Mouse (Mus musculus): ENCODE results near the gene Cyp2t4. TPM values are rescaled to one million over a fixed set of nuclear protein-coding genes. Genes with fewer than 3 reads are reported as not detected.

The Cyp2t4 gene
- polyA plus RNA-seq, 1 experiment from 2014 or later = not detected

GRCm38 (mm10) chr7:27192434-27192833 lies 38.9 kb downstream of the Cyp2t4 start:
- WGBS = 96% methylated on average over 5 of the region's 5 CpGs
- no peak overlapping the region for H3K9ac ChIP-seq (replicated peaks; ENCODE audit: low read length)
- peaks cover 32% of the 10 kb centered on the region for H3K36me3 ChIP-seq (replicated peaks; ENCODE audit: control insufficient read depth, insufficient read depth, low read depth, low read length)
- H3K4me3 ChIP-seq (ENCODE audit: low read depth, low read length) = no peak overlapping the region
- no peak overlapping the region for H3K4me2 ChIP-seq (ENCODE audit: low read depth, low read length)
- no peaks in the 10 kb centered on the region for H3K9me3 ChIP-seq (replicated peaks; ENCODE audit: control insufficient read depth, low read length)
- DNase-seq (ENCODE audit: low spot score) (no peak), ATAC-seq (replicated peaks; ENCODE audit: insufficient number of reproducible peaks, low FRiP score, low TSS enrichment, low read depth) (no peak)
- H3K27me3 ChIP-seq (ENCODE audit: control insufficient read depth, insufficient read depth, low read length) = no peaks in the 10 kb centered on the region
- H3K27ac ChIP-seq (replicated peaks; ENCODE audit: low read depth, low read length) = 0 out of 2 replicates have a peak overlapping the region, but pooled peaks have one; percentile 8
- H3K4me1 ChIP-seq (ENCODE audit: control insufficient read depth, insufficient read depth, low read length) = 0 out of 2 replicates have a peak, but pooled peaks cover 3% of the 10 kb centered on the region

- Histone ChIP-seq H3K36me3 (replicated peaks; ENCODE audit: control insufficient read depth, insufficient read depth, low read depth, low read length) (peaks cover 32% of the 10 kb centered on the region), H3K4me2 (ENCODE audit: low read depth, low read length) (no peak overlapping the region; the same call in 1 of the 2 replicates), H3K9me3 (replicated peaks; ENCODE audit: control insufficient read depth, low read length) (no peaks in the 10 kb centered on the region), H3K4me1 (ENCODE audit: control insufficient read depth, insufficient read depth, low read length) (0 out of 2 replicates have a peak, but pooled peaks cover 3% of the 10 kb centered on the region), H3K9ac (replicated peaks; ENCODE audit: low read length) (no peak overlapping the region), H3K27ac (replicated peaks; ENCODE audit: low read depth, low read length) (no peak overlapping the region), H3K4me3 (ENCODE audit: low read depth, low read length) (no peak overlapping the region), H3K27me3 (ENCODE audit: control insufficient read depth, insufficient read depth, low read length) (no peaks in the 10 kb centered on the region)
- DNase-seq (ENCODE audit: low spot score) (no peak), ATAC-seq (replicated peaks; ENCODE audit: insufficient number of reproducible peaks, low FRiP score, low TSS enrichment, low read depth) (no peak)
- 82% methylated on average over 4 of the region's 4 CpGs for WGBS
Measured at GRCm38 (mm10) chr7:27193731-27194130, 40.2 kb downstream of the Cyp2t4 start.

- 1% methylated on average over 64 of the region's 64 CpGs for WGBS
- Histone ChIP-seq H3K36me3 (replicated peaks; ENCODE audit: control insufficient read depth, insufficient read depth, low read depth, low read length) (peaks cover 21% of the 10 kb centered on the region), H3K9ac (replicated peaks; ENCODE audit: low read length) (peak within 1 kb of the TSS; percentile 89), H3K4me2 (ENCODE audit: low read depth, low read length) (peak within 1 kb of the TSS; percentile 86), H3K4me1 (ENCODE audit: control insufficient read depth, insufficient read depth, low read length) (0 out of 2 replicates have a peak, but pooled peaks cover 3% of the 10 kb centered on the region), H3K9me3 (replicated peaks; ENCODE audit: control insufficient read depth, low read length) (no peaks in the 10 kb centered on the region), H3K4me3 (ENCODE audit: low read depth, low read length) (peak within 1 kb of the TSS; percentile 81), H3K27me3 (ENCODE audit: control insufficient read depth, insufficient read depth, low read length) (no peaks in the 10 kb centered on the region), H3K27ac (replicated peaks; ENCODE audit: low read depth, low read length) (peak within 1 kb of the TSS; percentile 97)
- DNase-seq (ENCODE audit: low spot score) = peak; percentile 99
- ATAC-seq (replicated peaks; ENCODE audit: insufficient number of reproducible peaks, low FRiP score, low TSS enrichment, low read depth) = peak; percentile 99
Measured at GRCm38 (mm10) chr7:27195681-27196611, 42.4 kb downstream of the Cyp2t4 start, which contains the start of the genes BC024978 and Snrpa. Gene BC024978, plus strand, starts transcription at chr7:27195781. Gene Snrpa, minus strand, starts transcription at chr7:27196271.

- no peaks in the 10 kb centered on the region for H3K27me3 ChIP-seq (ENCODE audit: control insufficient read depth, insufficient read depth, low read length)
- no peak overlapping the region for H3K4me2 ChIP-seq (ENCODE audit: low read depth, low read length)
- H3K27ac ChIP-seq (replicated peaks; ENCODE audit: low read depth, low read length) = no peak overlapping the region
- no peak for DNase-seq (ENCODE audit: low spot score)
- H3K9me3 ChIP-seq (replicated peaks; ENCODE audit: control insufficient read depth, low read length) = no peaks in the 10 kb centered on the region
- no peak overlapping the region for H3K4me3 ChIP-seq (ENCODE audit: low read depth, low read length)
- no peak overlapping the region for H3K9ac ChIP-seq (replicated peaks; ENCODE audit: low read length)
- H3K4me1 ChIP-seq (ENCODE audit: control insufficient read depth, insufficient read depth, low read length) = 0 out of 2 replicates have a peak, but pooled peaks cover 3% of the 10 kb centered on the region
- no peak for ATAC-seq (replicated peaks; ENCODE audit: insufficient number of reproducible peaks, low FRiP score, low TSS enrichment, low read depth)
- WGBS = 79% methylated on average over 3 of the region's 3 CpGs
- H3K36me3 ChIP-seq (replicated peaks; ENCODE audit: control insufficient read depth, insufficient read depth, low read depth, low read length) = peaks cover 9% of the 10 kb centered on the region
Measured at GRCm38 (mm10) chr7:27197136-27197535, 43.6 kb downstream of the Cyp2t4 start.

GRCm38 (mm10) chr7:27197634-27198033 lies 44.1 kb downstream of the Cyp2t4 start:
- Histone ChIP-seq H3K4me3 (ENCODE audit: low read depth, low read length) (no peak overlapping the region), H3K9ac (replicated peaks; ENCODE audit: low read length) (no peak overlapping the region), H3K4me1 (ENCODE audit: control insufficient read depth, insufficient read depth, low read length) (0 out of 2 replicates have a peak, but pooled peaks cover 3% of the 10 kb centered on the region), H3K4me2 (ENCODE audit: low read depth, low read length) (no peak overlapping the region), H3K36me3 (replicated peaks; ENCODE audit: control insufficient read depth, insufficient read depth, low read depth, low read length) (peaks cover 4% of the 10 kb centered on the region), H3K27me3 (ENCODE audit: control insufficient read depth, insufficient read depth, low read length) (no peaks in the 10 kb centered on the region), H3K9me3 (replicated peaks; ENCODE audit: control insufficient read depth, low read length) (no peaks in the 10 kb centered on the region), H3K27ac (replicated peaks; ENCODE audit: low read depth, low read length) (no peak overlapping the region)
- WGBS = 91% methylated on average over 8 of the region's 8 CpGs
- ATAC-seq (replicated peaks; ENCODE audit: insufficient number of reproducible peaks, low FRiP score, low TSS enrichment, low read depth) (no peak), DNase-seq (ENCODE audit: low spot score) (no peak)

GRCm38 (mm10) chr7:27198355-27198754 lies 44.8 kb downstream of the Cyp2t4 start:
- ATAC-seq (replicated peaks; ENCODE audit: insufficient number of reproducible peaks, low FRiP score, low TSS enrichment, low read depth) (no peak), DNase-seq (ENCODE audit: low spot score) (no peak)
- H3K4me3 ChIP-seq (ENCODE audit: low read depth, low read length) = no peak overlapping the region
- H3K36me3 ChIP-seq (replicated peaks; ENCODE audit: control insufficient read depth, insufficient read depth, low read depth, low read length) = peaks cover 2% of the 10 kb centered on the region
- no peak overlapping the region for H3K27ac ChIP-seq (replicated peaks; ENCODE audit: low read depth, low read length)
- H3K4me1 ChIP-seq (ENCODE audit: control insufficient read depth, insufficient read depth, low read length) = 0 out of 2 replicates have a peak, but pooled peaks cover 3% of the 10 kb centered on the region
- H3K9ac ChIP-seq (replicated peaks; ENCODE audit: low read length) = no peak overlapping the region
- H3K9me3 ChIP-seq (replicated peaks; ENCODE audit: control insufficient read depth, low read length) = no peaks in the 10 kb centered on the region
- H3K27me3 ChIP-seq (ENCODE audit: control insufficient read depth, insufficient read depth, low read length) = no peaks in the 10 kb centered on the region
- H3K4me2 ChIP-seq (ENCODE audit: low read depth, low read length) = no peak overlapping the region

GRCm38 (mm10) chr7:27198779-27199178 lies 45.3 kb downstream of the Cyp2t4 start:
- WGBS = 88% methylated on average over 8 of the region's 8 CpGs
- no peaks in the 10 kb centered on the region for H3K27me3 ChIP-seq (ENCODE audit: control insufficient read depth, insufficient read depth, low read length)
- no peaks in the 10 kb centered on the region; the same call in 1 of the 2 replicates for H3K36me3 ChIP-seq (replicated peaks; ENCODE audit: control insufficient read depth, insufficient read depth, low read depth, low read length)
- no peak overlapping the region for H3K4me2 ChIP-seq (ENCODE audit: low read depth, low read length)
- no peak overlapping the region for H3K9ac ChIP-seq (replicated peaks; ENCODE audit: low read length)
- H3K4me1 ChIP-seq (ENCODE audit: control insufficient read depth, insufficient read depth, low read length) = no peaks in the 10 kb centered on the region
- no peak overlapping the region for H3K27ac ChIP-seq (replicated peaks; ENCODE audit: low read depth, low read length)
- no peak overlapping the region for H3K4me3 ChIP-seq (ENCODE audit: low read depth, low read length)
- no peaks in the 10 kb centered on the region for H3K9me3 ChIP-seq (replicated peaks; ENCODE audit: control insufficient read depth, low read length)
- DNase-seq (ENCODE audit: low spot score) (no peak), ATAC-seq (replicated peaks; ENCODE audit: insufficient number of reproducible peaks, low FRiP score, low TSS enrichment, low read depth) (no peak)
